Mouse (Mus musculus) c-Kit-positive CD71-positive TER-119-positive erythroid progenitor cells, embryonic 14.5 days (primary cell): ENCODE data around the gene 1600002K03Rik.

Source experiments
- DNase-seq: peaks from one replicate; pipeline ENCODE4 v3.0.0-alpha.2; 2013; ENCODE audit warnings: low spot score

The 1600002K03Rik gene

GRCm38 (mm10) chr10:80167460-80168037 lies 5.2 kb upstream of the 1600002K03Rik start:
- DNase-seq: peak; percentile 99

GRCm38 (mm10) chr10:80168038-80168661 lies 4.6 kb upstream of the 1600002K03Rik start:
- DNase-seq: peak; percentile 86

- no peak for DNase-seq
These were observed 3.7 kb upstream of the 1600002K03Rik start for GRCm38 (mm10) chr10:80169070-80169469.

GRCm38 (mm10) chr10:80169651-80170050 lies 3.1 kb upstream of the 1600002K03Rik start:
- DNase-seq: no peak

DNA sequence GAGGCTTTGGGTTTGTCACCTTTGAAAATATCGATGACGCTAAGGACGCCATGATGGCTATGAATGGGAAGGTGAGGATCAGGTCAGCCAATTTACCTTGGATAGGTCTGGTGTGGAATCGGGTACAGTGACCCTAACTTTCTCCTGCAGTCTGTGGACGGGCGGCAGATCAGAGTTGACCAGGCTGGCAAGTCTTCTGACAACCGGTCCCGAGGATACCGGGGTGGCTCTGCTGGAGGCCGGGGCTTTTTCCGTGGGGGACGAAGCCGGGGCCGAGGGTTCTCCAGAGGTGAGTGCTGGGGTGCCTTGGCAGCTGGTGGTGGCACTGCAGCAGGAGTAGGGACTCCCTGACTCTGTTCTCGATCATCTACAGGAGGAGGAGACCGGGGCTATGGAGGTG lies 2.7 kb upstream of the 1600002K03Rik start:
- DNase-seq: no peak

- DNase-seq: no peak
These were observed 2.1 kb upstream of the 1600002K03Rik start for GRCm38 (mm10) chr10:80170601-80171021.

GRCm38 (mm10) chr10:80171252-80171651 lies 1.5 kb upstream of the 1600002K03Rik start:
- no peak for DNase-seq

DNA sequence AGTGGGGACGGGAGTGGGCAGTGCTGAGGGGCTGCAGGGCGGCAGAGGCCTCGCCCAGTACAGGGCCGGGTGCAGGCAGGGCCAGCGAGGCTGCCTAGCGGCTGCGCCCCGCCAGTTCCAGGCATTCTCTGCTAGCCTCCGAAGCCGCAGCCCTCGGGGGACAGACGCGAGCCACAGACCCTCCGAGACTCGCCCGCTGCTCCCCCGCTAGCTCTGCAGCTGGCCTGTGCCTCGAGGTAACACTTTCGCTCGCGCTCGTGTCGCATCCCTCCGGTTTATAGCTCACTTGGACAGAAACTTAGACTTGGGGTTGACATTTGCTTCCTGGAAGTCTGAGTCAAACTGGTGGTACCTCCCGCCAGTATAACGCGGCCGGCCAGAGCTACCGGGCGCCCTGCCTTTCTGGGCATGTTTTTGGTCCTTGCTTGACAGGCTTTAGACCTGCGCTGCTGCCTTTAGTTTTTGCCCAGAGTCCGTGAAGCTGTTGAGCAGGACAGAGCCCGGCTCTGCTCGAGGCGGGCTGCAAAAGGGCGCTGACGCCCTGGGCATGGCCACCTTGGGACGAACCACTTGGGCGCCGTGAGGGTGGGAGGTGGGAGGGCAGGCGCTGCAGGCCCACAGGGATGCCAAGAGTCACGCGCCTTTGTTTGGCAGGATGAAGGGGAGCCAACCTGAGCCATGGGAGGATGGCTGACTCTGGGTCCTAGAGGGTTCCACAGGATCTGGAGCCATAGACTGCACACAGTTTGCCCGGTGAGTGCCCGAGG lies 801 bp upstream of the 1600002K03Rik start:
- no peak for DNase-seq

GRCm38 (mm10) chr10:80173358-80173757 lies 614 bp downstream of the 1600002K03Rik start:
- DNase-seq: no peak

DNA sequence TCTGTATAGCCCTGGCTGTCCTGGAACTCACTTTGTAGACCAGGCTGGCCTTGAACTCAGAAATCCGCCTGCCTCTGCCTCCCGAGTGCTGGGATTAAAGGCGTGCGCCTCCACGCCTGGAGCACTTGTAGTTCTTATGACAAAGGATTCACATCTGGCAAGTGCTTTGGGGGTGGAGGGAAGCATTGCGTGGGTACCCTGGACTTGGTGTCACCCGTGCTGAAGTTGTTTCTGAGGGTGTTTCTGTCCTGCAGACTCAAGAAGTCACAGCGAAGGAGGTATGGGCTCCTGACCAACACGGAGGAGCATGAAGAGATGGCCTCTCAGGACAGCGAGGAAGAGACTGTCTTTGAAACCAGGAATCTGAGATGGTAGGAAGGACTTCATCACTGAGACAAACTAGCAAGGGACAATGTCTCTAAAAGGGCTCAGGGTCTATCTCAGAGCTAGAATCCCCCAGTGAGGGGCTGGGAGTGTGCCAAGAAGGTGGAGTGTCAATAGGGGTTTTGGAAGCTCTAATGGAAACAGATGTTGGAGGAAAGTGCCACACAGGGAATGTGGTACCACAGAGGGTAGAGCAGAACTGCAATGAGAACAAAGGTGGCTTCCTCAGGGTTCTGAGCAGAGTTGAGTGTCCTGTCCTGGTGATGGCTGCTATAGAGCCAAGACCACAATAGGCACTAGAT lies 1.4 kb downstream of the 1600002K03Rik start:
- no peak for DNase-seq

DNA sequence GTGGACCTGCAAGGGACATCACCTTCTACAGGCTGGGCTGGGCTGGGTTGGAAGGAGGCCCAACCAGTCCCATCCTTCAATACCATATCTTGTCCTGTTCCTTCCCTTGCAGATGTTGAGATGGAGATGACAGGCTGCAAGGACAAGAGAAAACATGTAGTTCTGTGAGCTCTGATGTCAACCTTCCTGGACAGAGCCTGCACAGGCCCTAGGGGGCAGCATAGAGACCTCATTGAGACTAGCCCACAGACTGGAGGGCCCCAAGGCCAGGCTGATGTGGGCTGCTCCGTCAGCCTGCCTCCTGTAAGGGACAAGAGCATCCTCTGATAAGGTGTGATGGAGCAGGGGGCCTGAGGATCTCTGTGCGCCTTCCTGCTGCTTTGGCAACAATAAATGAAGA lies 2.0 kb downstream of the 1600002K03Rik start:
- no peak for DNase-seq

DNA sequence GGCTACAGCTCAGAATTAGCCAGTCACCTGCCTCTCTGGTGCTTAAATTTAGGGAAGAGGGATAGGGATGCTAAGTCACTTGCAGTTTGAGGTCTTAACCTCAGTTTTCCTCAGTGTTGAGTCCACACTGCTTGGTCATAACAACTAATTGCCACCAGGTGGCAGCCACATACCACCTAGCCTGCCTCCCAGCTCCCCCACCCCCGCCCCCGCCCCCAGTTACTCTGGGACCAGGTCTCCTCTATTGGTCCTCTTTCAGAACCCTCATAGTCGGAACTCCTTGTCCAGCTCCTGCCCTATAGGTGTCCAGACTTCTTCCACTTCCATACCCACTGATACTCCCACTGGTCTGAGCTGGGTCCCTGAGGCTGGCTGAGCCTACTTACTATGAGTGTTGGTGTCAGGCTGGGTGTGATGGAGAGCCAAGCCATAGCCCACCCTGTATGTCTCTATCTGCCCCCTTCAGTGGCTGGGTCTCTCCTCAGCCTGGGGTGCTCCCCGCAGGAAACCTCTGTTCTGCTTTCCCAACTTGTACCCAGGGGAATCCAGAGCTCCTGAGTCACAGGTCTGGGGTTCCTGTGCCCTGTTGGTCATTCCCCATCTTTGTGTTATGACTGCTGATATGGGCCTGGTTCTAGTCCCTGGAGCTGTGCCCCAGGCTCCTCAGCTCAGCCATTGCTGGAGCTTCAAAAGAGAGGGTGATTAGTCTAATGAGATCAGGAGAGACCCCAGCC lies 3.0 kb downstream of the 1600002K03Rik start:
- DNase-seq: no peak

DNA sequence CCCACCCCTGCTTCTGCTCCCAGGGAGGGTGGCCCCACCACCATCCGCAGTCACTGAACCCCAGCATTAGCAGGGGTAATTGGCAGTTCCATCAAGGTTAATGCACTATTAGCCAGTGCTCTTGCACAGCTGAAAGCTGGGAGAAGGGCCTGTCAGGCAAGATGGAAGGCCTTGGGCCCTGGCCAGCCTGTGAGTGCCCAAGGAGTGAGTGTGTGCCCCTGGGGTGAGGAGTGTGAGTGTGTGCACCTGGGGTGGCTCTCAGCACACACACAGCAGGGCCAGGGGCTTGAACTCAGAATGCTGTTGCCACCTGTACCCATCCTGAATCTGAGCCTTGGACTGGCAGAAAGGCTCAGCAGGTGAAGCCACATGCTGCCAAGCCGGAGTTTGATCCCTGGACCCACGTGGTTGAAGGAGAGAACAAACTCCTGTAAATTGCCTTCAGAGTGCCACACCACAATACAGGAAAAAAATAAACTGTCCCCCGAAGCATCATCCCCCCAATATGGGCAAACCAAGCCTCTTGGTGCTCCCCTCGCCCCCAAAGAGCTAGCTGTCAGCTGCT lies 3.6 kb downstream of the 1600002K03Rik start:
- no peak for DNase-seq

DNA sequence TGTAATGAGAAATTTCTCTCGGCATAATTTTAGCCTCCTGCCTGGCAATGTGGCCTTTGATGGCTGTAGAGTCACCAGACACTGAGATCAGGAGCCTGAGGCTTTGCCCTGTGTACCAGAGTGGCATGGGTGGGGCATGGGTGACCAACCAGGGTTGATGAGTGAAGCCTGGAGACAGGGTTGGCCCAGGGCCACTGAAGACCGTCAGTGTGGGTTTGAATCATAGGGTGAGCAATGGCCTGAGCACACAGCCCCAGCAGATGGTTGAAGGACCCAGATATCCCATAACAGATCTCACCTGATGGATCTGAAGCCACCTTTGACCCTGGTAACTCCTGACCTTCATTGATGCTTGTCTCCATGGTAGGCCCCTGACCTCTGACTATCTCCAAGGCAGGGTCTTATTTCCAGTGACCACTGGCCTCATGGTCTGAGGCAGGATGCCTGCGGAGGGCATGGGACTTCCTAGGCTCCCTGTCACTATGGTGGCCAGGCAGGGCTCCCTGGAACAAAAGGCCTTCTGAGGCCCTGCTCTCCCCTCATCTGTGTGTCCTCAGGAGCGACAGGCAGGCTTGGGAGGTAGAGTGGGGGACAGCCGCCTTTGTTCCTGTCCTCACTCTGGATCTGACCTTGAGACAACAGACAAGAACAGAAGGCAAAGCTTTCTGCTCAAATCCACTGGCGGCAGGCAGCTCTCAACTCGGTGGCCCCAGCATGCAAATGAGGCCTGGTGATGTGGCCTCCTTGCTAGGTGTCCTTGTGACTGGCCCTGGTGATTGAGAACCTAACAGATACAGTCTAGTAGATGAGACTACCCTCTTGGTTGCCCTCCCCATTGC lies 4.9 kb downstream of the 1600002K03Rik start:
- DNase-seq: no peak

GRCm38 (mm10) chr10:80179068-80180051 lies 6.6 kb downstream of the 1600002K03Rik start, which contains the start of gene Efna2:
TSS of gene Efna2 (plus strand) at chr10:80179482.
- DNase-seq: no peak

- DNase-seq: no peak
These were observed 7.5 kb downstream of the 1600002K03Rik start for GRCm38 (mm10) chr10:80180288-80180687.

GRCm38 (mm10) chr10:80180823-80181222 lies 8.1 kb downstream of the 1600002K03Rik start:
- no peak for DNase-seq

GRCm38 (mm10) chr10:80182547-80182946 lies 9.8 kb downstream of the 1600002K03Rik start:
- no peak for DNase-seq

GRCm38 (mm10) chr10:80186649-80187048 lies 13.9 kb downstream of the 1600002K03Rik start:
- DNase-seq: no peak
